20 mouse cellular contexts compared by ENCODE assay signal in genomic region chr8:64790418-64790817, GRCm38 (mm10). TPM values are rescaled to one million over a fixed set of nuclear protein-coding genes. Genes with fewer than 3 reads are reported as not detected.
DNase-seq lines count a peak whose midpoint lies in the region; ATAC-seq and TF ChIP-seq lines count a peak whose summit lies in the region.
"Had no signal": no experiment of that assay in that cellular context is flagged by ENCODE, and none has a peak within 500 bp of the region (broad histone marks: within the 10 kb centered on the region; RNA-seq: fewer than 3 reads in every experiment).

No protein-coding gene starts in this region.

- TF ChIP-seq CTCF in intestine, postnatal 0 days (IDR thresholded peaks at IDR 0.05; ENCODE audit: low read depth) = no peak
- TF ChIP-seq CTCF in thymus, adult 2 months (IDR thresholded peaks at IDR 0.05; ENCODE audit: borderline replicate concordance, control insufficient read depth, extremely low read depth, insufficient read depth, low read length, poor library complexity) = no peak

- WGBS in liver, embryonic 12.5 days (ENCODE audit: insufficient replicate concordance) = 66% methylated on average over 2 of the region's 2 CpGs
- 59% methylated on average over 2 of the region's 2 CpGs for WGBS in liver, embryonic 11.5 days
- 29% methylated on average over 2 of the region's 2 CpGs for WGBS in intestine, postnatal 0 days
- WGBS in liver, embryonic 16.5 days (ENCODE audit: insufficient replicate concordance) = 57% methylated on average over 2 of the region's 2 CpGs
- 94% methylated on average over 2 of the region's 2 CpGs for WGBS in thymus, adult 2 months

- H3K4me3 ChIP-seq in liver, embryonic 12.5 days = no peak overlapping the region
- H3K4me3 ChIP-seq in liver, embryonic 11.5 days (ENCODE audit: low read depth, low read length) = no peak overlapping the region
- H3K4me3 ChIP-seq in intestine, postnatal 0 days (ENCODE audit: low read depth, low read length) = no peak overlapping the region
- H3K4me3 ChIP-seq in liver, embryonic 16.5 days (ENCODE audit: low read depth, low read length) = no peak overlapping the region
- H3K4me3 ChIP-seq in thymus, adult 2 months (ENCODE audit: control insufficient read depth, insufficient read depth, low read length) = no peak overlapping the region
- H3K4me3 ChIP-seq: embryonic facial prominence, embryonic 12.5 days; forebrain, embryonic 15.5 days; heart, adult 2 months; heart, embryonic 12.5 days; hindbrain, embryonic 10.5 days had no signal

- H3K27me3 ChIP-seq in liver, embryonic 12.5 days (replicated peaks) = no peaks in the 10 kb centered on the region
- H3K27me3 ChIP-seq in liver, embryonic 11.5 days (replicated peaks; ENCODE audit: control insufficient read depth, insufficient read depth, low read length) = no peaks in the 10 kb centered on the region
- no peaks in the 10 kb centered on the region for H3K27me3 ChIP-seq in intestine, postnatal 0 days (replicated peaks; ENCODE audit: control insufficient read depth, insufficient read depth, low read length)
- no peaks in the 10 kb centered on the region for H3K27me3 ChIP-seq in liver, embryonic 16.5 days (ENCODE audit: control insufficient read depth, insufficient read depth, low read depth, low read length)
- H3K27me3 ChIP-seq in thymus, adult 2 months (ENCODE audit: control insufficient read depth, insufficient read depth, low read length) = no peaks in the 10 kb centered on the region
- H3K27me3 ChIP-seq: embryonic facial prominence, embryonic 12.5 days; forebrain, embryonic 15.5 days; heart, embryonic 12.5 days had no signal

- TF ChIP-seq POLR2A in thymus, adult 2 months (IDR thresholded peaks at IDR 0.05; ENCODE audit: control insufficient read depth, extremely low read depth, insufficient read depth, low read length, poor library complexity) = no peak

- peak; percentile 23 for DNase-seq in heart, adult 11 months
- DNase-seq in heart, adult 8-10 months (ENCODE audit: low spot score) = no peak
- DNase-seq in liver, embryonic 11.5 days (ENCODE audit: low spot score) = no peak
- no peak for DNase-seq in thymus, adult 2 months
- no peak for DNase-seq in gastrocnemius, postnatal 10 days
- DNase-seq: adrenal gland, postnatal 14 days; B cell, adult 2 months; cerebellum, adult 11-12 months; cerebellum, adult 9-10 months; cerebellum, postnatal 25 days; heart, adult 2 months had no signal

- ATAC-seq in liver, embryonic 12.5 days = peak; percentile 55
- ATAC-seq in liver, embryonic 11.5 days (replicated peaks; ENCODE audit: low FRiP score) = no peak; the same call in 1 of the 2 replicates
- 0 out of 2 replicates have a peak, but pooled peaks have one; percentile 31 for ATAC-seq in intestine, postnatal 0 days
- ATAC-seq in liver, embryonic 16.5 days (ENCODE audit: low read depth) = peak; percentile 78
- ATAC-seq: CD4-positive, CD25-positive, alpha-beta regulatory T cell, adult 4 months; forebrain, embryonic 15.5 days had no signal

- no peaks in the 10 kb centered on the region for H3K36me3 ChIP-seq in liver, embryonic 12.5 days
- no peaks in the 10 kb centered on the region for H3K36me3 ChIP-seq in liver, embryonic 11.5 days (ENCODE audit: control insufficient read depth, insufficient read depth, low read length)
- no peaks in the 10 kb centered on the region for H3K36me3 ChIP-seq in intestine, postnatal 0 days (ENCODE audit: control insufficient read depth, insufficient read depth)
- no peaks in the 10 kb centered on the region for H3K36me3 ChIP-seq in liver, embryonic 16.5 days (ENCODE audit: control insufficient read depth, insufficient read depth)
- no peaks in the 10 kb centered on the region for H3K36me3 ChIP-seq in thymus, adult 2 months (ENCODE audit: control insufficient read depth, insufficient read depth, low read length)
- H3K36me3 ChIP-seq: embryonic facial prominence, embryonic 12.5 days; forebrain, embryonic 15.5 days; heart, embryonic 12.5 days; hindbrain, embryonic 10.5 days had no signal

- H3K27ac ChIP-seq in liver, embryonic 12.5 days = peak overlapping the region; percentile 30
- H3K27ac ChIP-seq in liver, embryonic 11.5 days (ENCODE audit: low read depth, low read length) = no peak overlapping the region
- H3K27ac ChIP-seq in intestine, postnatal 0 days (ENCODE audit: low read depth, low read length) = no peak overlapping the region
- peak overlapping the region; percentile 23 for H3K27ac ChIP-seq in liver, embryonic 16.5 days (ENCODE audit: low read length)
- H3K27ac ChIP-seq in thymus, adult 2 months (ENCODE audit: control insufficient read depth, insufficient read depth, low read length) = no peak overlapping the region
- H3K27ac ChIP-seq: embryonic facial prominence, embryonic 12.5 days; forebrain, embryonic 15.5 days; heart, adult 2 months; hindbrain, embryonic 10.5 days had no signal

- no peaks in the 10 kb centered on the region for H3K9me3 ChIP-seq in liver, embryonic 12.5 days (replicated peaks)
- no peaks in the 10 kb centered on the region for H3K9me3 ChIP-seq in liver, embryonic 11.5 days (ENCODE audit: control insufficient read depth, low read length)
- H3K9me3 ChIP-seq in intestine, postnatal 0 days (ENCODE audit: control insufficient read depth) = no peaks in the 10 kb centered on the region
- no peaks in the 10 kb centered on the region for H3K9me3 ChIP-seq in liver, embryonic 16.5 days (replicated peaks; ENCODE audit: control insufficient read depth, low read length)
- H3K9me3 ChIP-seq: embryonic facial prominence, embryonic 12.5 days; forebrain, embryonic 15.5 days; G1E; heart, embryonic 12.5 days; hindbrain, embryonic 10.5 days had no signal

- peaks cover 18% of the 10 kb centered on the region for H3K4me1 ChIP-seq in liver, embryonic 12.5 days
- H3K4me1 ChIP-seq in liver, embryonic 11.5 days (replicated peaks; ENCODE audit: control insufficient read depth, insufficient read depth, low read length) = no peaks in the 10 kb centered on the region
- H3K4me1 ChIP-seq in intestine, postnatal 0 days (replicated peaks; ENCODE audit: control insufficient read depth, insufficient read depth, low read length) = no peaks in the 10 kb centered on the region
- H3K4me1 ChIP-seq in liver, embryonic 16.5 days (ENCODE audit: control insufficient read depth, low read depth, low read length) = no peaks in the 10 kb centered on the region; the same call in 1 of the 2 replicates
- H3K4me1 ChIP-seq in thymus, adult 2 months (replicated peaks; ENCODE audit: control insufficient read depth, insufficient read depth, low read length) = peaks cover 6% of the 10 kb centered on the region
- H3K4me1 ChIP-seq: embryonic facial prominence, embryonic 12.5 days; forebrain, embryonic 15.5 days had no signal

- H3K4me2 ChIP-seq in liver, embryonic 12.5 days = no peak overlapping the region
- no peak overlapping the region for H3K4me2 ChIP-seq in liver, embryonic 11.5 days
- H3K4me2 ChIP-seq in intestine, postnatal 0 days (replicated peaks; ENCODE audit: low read depth) = no peak overlapping the region
- no peak overlapping the region for H3K4me2 ChIP-seq in liver, embryonic 16.5 days (ENCODE audit: low read depth, low read length)
- H3K4me2 ChIP-seq: embryonic facial prominence, embryonic 12.5 days; forebrain, embryonic 15.5 days; heart, embryonic 12.5 days had no signal

- no peak overlapping the region for H3K9ac ChIP-seq in liver, embryonic 12.5 days
- no peak overlapping the region for H3K9ac ChIP-seq in liver, embryonic 11.5 days (ENCODE audit: low read depth, low read length)
- H3K9ac ChIP-seq in intestine, postnatal 0 days (ENCODE audit: low read depth, low read length) = no peak overlapping the region
- H3K9ac ChIP-seq in liver, embryonic 16.5 days (ENCODE audit: low read depth, low read length) = no peak overlapping the region
- H3K9ac ChIP-seq: embryonic facial prominence, embryonic 12.5 days; forebrain, embryonic 15.5 days; heart, embryonic 12.5 days had no signal

RNA-seq across cellular contexts. Expression of gene Msmo1, which starts 56.8 kb away (rescaled TPM):
- total RNA-seq in heart, adult 8-10 months (2022) = 1 to 10 TPM; 5.1 to 9.7 (median 7.5) TPM
- 122 and 135 TPM in 2 replicates for polyA plus RNA-seq in liver, embryonic 12.5 days (2016; fragmentation: Nextera tagmentation; extraction: Ambion mirVana)
- polyA plus RNA-seq in liver, embryonic 11.5 days (2014; fragmentation: Nextera tagmentation; extraction: Ambion mirVana) = 132 and 159 TPM in 2 replicates
- 78.7 and 87.4 TPM in 2 replicates for polyA plus RNA-seq in intestine, postnatal 0 days (2015; fragmentation: Nextera tagmentation; extraction: Ambion mirVana)
- 111 and 135 TPM in 2 replicates for polyA plus RNA-seq in liver, embryonic 16.5 days (2015; fragmentation: Nextera tagmentation; extraction: Ambion mirVana)
- polyA plus RNA-seq in thymus, adult 2 months (2012; rRNA removed) = 7.2 and 9.7 TPM in 2 replicates
- total RNA-seq in gastrocnemius, postnatal 10 days (2021) = 1 to 10 TPM; 8.9 to 9.6 TPM

RNA-seq across cellular contexts. Expression of gene Klhl2, which starts 59.4 kb away (rescaled TPM):
- 10 to 100 TPM; 17.2 to 18.3 (median 17.6) TPM for total RNA-seq in heart, adult 8-10 months (2022)
- polyA plus RNA-seq in liver, embryonic 12.5 days (2016; fragmentation: Nextera tagmentation; extraction: Ambion mirVana) = 6.9 and 8.2 TPM in 2 replicates
- 9.7 and 10.1 TPM in 2 replicates for polyA plus RNA-seq in liver, embryonic 11.5 days (2014; fragmentation: Nextera tagmentation; extraction: Ambion mirVana)
- polyA plus RNA-seq in intestine, postnatal 0 days (2015; fragmentation: Nextera tagmentation; extraction: Ambion mirVana) = 9.9 and 10.7 TPM in 2 replicates
- 1.1 and 1.4 TPM in 2 replicates for polyA plus RNA-seq in liver, embryonic 16.5 days (2015; fragmentation: Nextera tagmentation; extraction: Ambion mirVana)
- polyA plus RNA-seq in thymus, adult 2 months (2012; rRNA removed) = 7.5 and 8.2 TPM in 2 replicates
- 1 to 10 TPM; 7.1 to 7.3 TPM for total RNA-seq in gastrocnemius, postnatal 10 days (2021)

Comparison
In these comparisons a context has a peak if more than half of its experiments do, and no peak if none do; other contexts are left out.
1. H3K27ac ChIP-seq: peak in liver, embryonic 12.5 days (single experiment) and liver, embryonic 16.5 days (single experiment); none in liver, embryonic 11.5 days (single experiment), intestine, postnatal 0 days (single experiment) and thymus, adult 2 months (single experiment).